Comparison of ENCODE assay signal across 9 mouse cellular contexts in genomic region chr15:12366072-12366469, GRCm38 (mm10). TPM values are rescaled to one million over a fixed set of nuclear protein-coding genes. Genes with fewer than 3 reads are reported as not detected.
DNase-seq lines count a peak whose midpoint lies in the region; ATAC-seq and TF ChIP-seq lines count a peak whose summit lies in the region.
"Had no signal": no experiment of that assay in that cellular context is flagged by ENCODE, and none has a peak within 500 bp of the region (broad histone marks: within the 10 kb centered on the region; RNA-seq: fewer than 3 reads in every experiment).

No protein-coding gene starts in this region.

- no peaks in the 10 kb centered on the region for H3K36me3 ChIP-seq in forebrain, embryonic 13.5 days (ENCODE audit: poor library complexity, severe bottlenecking)
- peaks cover 3% of the 10 kb centered on the region; the same call in 1 of the 2 replicates for H3K36me3 ChIP-seq in midbrain, postnatal 0 days (ENCODE audit: insufficient read depth, low read length)

- H3K27ac ChIP-seq in forebrain, embryonic 13.5 days = peak overlapping the region; percentile 80
- peak overlapping the region; percentile 73 for H3K27ac ChIP-seq in midbrain, postnatal 0 days (ENCODE audit: low read depth, low read length)
- H3K27ac ChIP-seq: kidney, postnatal 0 days had no signal

- peak; percentile 28 for DNase-seq in kidney, adult 9 months
- DNase-seq in kidney, adult 11 months = no peak
- DNase-seq in layer of hippocampus, postnatal 10 days (ENCODE audit: low spot score in 2 of 2) = peak; percentile 72 to 78
- peak; percentile 98 for DNase-seq in midbrain, postnatal 0 days (ENCODE audit: low spot score)
- DNase-seq in urinary bladder, postnatal 14 days (ENCODE audit: low spot score) = no peak
- DNase-seq in ovary, postnatal 36 days (ENCODE audit: low spot score) = no peak
- DNase-seq in natural killer cell, adult 2 months (ENCODE audit: low spot score in 2 of 2) = no peak

- no peak overlapping the region for H3K9ac ChIP-seq in forebrain, embryonic 13.5 days
- H3K9ac ChIP-seq in midbrain, postnatal 0 days (replicated peaks; ENCODE audit: low read length, poor library complexity, severe bottlenecking) = no peak overlapping the region

- ATAC-seq in forebrain, embryonic 13.5 days = peak; percentile 88
- ATAC-seq in midbrain, postnatal 0 days (ENCODE audit: low FRiP score) = peak; percentile 86

- WGBS in forebrain, embryonic 13.5 days = 14% methylated on average over 3 of the region's 3 CpGs
- 8% methylated on average over 3 of the region's 3 CpGs for WGBS in midbrain, postnatal 0 days

- no peaks in the 10 kb centered on the region for H3K9me3 ChIP-seq in forebrain, embryonic 13.5 days (replicated peaks)
- H3K9me3 ChIP-seq in midbrain, postnatal 0 days (ENCODE audit: low read length) = no peaks in the 10 kb centered on the region

- peak overlapping the region; percentile 14 for H3K4me2 ChIP-seq in forebrain, embryonic 13.5 days
- no peak overlapping the region for H3K4me2 ChIP-seq in midbrain, postnatal 0 days (ENCODE audit: low read depth, low read length, poor library complexity, severe bottlenecking)

- H3K4me3 ChIP-seq in forebrain, embryonic 13.5 days = no peak overlapping the region
- no peak overlapping the region for H3K4me3 ChIP-seq in midbrain, postnatal 0 days (ENCODE audit: low read depth, low read length)

- TF ChIP-seq CTCF in midbrain, postnatal 0 days (IDR thresholded peaks at IDR 0.05) = no peak

- H3K27me3 ChIP-seq in forebrain, embryonic 13.5 days = no peaks in the 10 kb centered on the region
- H3K27me3 ChIP-seq in midbrain, postnatal 0 days (ENCODE audit: insufficient read depth, low read length) = no peaks in the 10 kb centered on the region

- peaks cover 24% of the 10 kb centered on the region for H3K4me1 ChIP-seq in forebrain, embryonic 13.5 days
- H3K4me1 ChIP-seq in midbrain, postnatal 0 days (ENCODE audit: insufficient read depth, low read length) = peaks cover 5% of the 10 kb centered on the region; the same call in 1 of the 2 replicates

RNA-seq across cellular contexts. Expression of gene 1810049J17Rik, which starts 44.4 kb away (rescaled TPM):
- polyA plus RNA-seq in forebrain, embryonic 13.5 days (2015; fragmentation: Nextera tagmentation; extraction: Ambion mirVana) = 0.81 TPM in 1 of 2 replicates, not detected in the other
- total RNA-seq in layer of hippocampus, postnatal 10 days (2021) = 1 to 10 TPM in 1 of 2 experiments, under 1 TPM in 1; 0.91 to 1.7 TPM
- total RNA-seq in midbrain, postnatal 0 days (2014; rRNA removed) = not detected in 2 replicates
- polyA plus RNA-seq in midbrain, postnatal 0 days (2015; fragmentation: Nextera tagmentation; extraction: Ambion mirVana) = 0.96 and 1.9 TPM in 2 replicates

RNA-seq across cellular contexts. Expression of gene Golph3, which starts 44.8 kb away (rescaled TPM):
- 62.4 and 63.8 TPM in 2 replicates for polyA plus RNA-seq in forebrain, embryonic 13.5 days (2015; fragmentation: Nextera tagmentation; extraction: Ambion mirVana)
- total RNA-seq in layer of hippocampus, postnatal 10 days (2021) = 10 to 100 TPM; 89.5 to 92.4 TPM
- 116 and 133 TPM in 2 replicates for total RNA-seq in midbrain, postnatal 0 days (2014; rRNA removed)
- 49.1 and 55.8 TPM in 2 replicates for polyA plus RNA-seq in midbrain, postnatal 0 days (2015; fragmentation: Nextera tagmentation; extraction: Ambion mirVana)

Comparison
In these comparisons a context has a peak if more than half of its experiments do, and no peak if none do; other contexts are left out.
1. DNase-seq: peak in kidney, adult 9 months (single experiment), layer of hippocampus, postnatal 10 days (2 of 2) and midbrain, postnatal 0 days (single experiment); none in kidney, adult 11 months (single experiment), urinary bladder, postnatal 14 days (single experiment), ovary, postnatal 36 days (single experiment) and natural killer cell, adult 2 months (0 of 2).